Mouse (Mus musculus) cerebellum, adult 11-12 months (tissue): Measurements from ENCODE around the gene Mpnd.

Experiments used
- DNase-seq: peaks from one replicate; pipeline ENCODE4 v3.0.0; 2022

Gene Mpnd

GRCm38 (mm10) chr17:56020400-56021084 lies 15.0 kb downstream of the Mpnd start:
- DNase-seq, result peak; percentile 54

GRCm38 (mm10) chr17:56021161-56021910 lies 15.8 kb downstream of the Mpnd start:
- peak; percentile 65 for DNase-seq

GRCm38 (mm10) chr17:56022131-56022988 lies 16.8 kb downstream of the Mpnd start:
- DNase-seq, result peak; percentile 83

- no peak for DNase-seq
Measured at GRCm38 (mm10) chr17:56022989-56023290, 17.4 kb downstream of the Mpnd start.

- no peak for DNase-seq
Measured at GRCm38 (mm10) chr17:56023386-56023785, 17.9 kb downstream of the Mpnd start.

GRCm38 (mm10) chr17:56024476-56024875 lies 19.0 kb downstream of the Mpnd start:
- peak; percentile 28 for DNase-seq

- peak; percentile 39 for DNase-seq
Measured at GRCm38 (mm10) chr17:56024931-56025330, 19.4 kb downstream of the Mpnd start.

- peak; percentile 28 for DNase-seq
Measured at GRCm38 (mm10) chr17:56026303-56026702, 20.8 kb downstream of the Mpnd start.

- DNase-seq, result peak; percentile 34
Measured at GRCm38 (mm10) chr17:56026881-56027280, 21.4 kb downstream of the Mpnd start.

- peak; percentile 75 for DNase-seq
Measured at GRCm38 (mm10) chr17:56027801-56028441, 22.4 kb downstream of the Mpnd start.

GRCm38 (mm10) chr17:56030238-56030870 lies 24.8 kb downstream of the Mpnd start:
- peak; percentile 63 for DNase-seq

- DNase-seq, result peak; percentile 58
Measured at GRCm38 (mm10) chr17:56030919-56031318, 25.4 kb downstream of the Mpnd start.

- peak; percentile 38 for DNase-seq
Measured at GRCm38 (mm10) chr17:56031431-56031830, 25.9 kb downstream of the Mpnd start.

GRCm38 (mm10) chr17:56032127-56032733 lies 26.7 kb downstream of the Mpnd start:
- DNase-seq, result peak; percentile 36

GRCm38 (mm10) chr17:56032831-56033230 lies 27.3 kb downstream of the Mpnd start:
- DNase-seq, result peak; percentile 22

- DNase-seq, result peak; percentile 27
Measured at GRCm38 (mm10) chr17:56034040-56034725, 28.7 kb downstream of the Mpnd start.

- DNase-seq, result peak; percentile 40
Measured at GRCm38 (mm10) chr17:56034726-56035100, 29.2 kb downstream of the Mpnd start.

GRCm38 (mm10) chr17:56035216-56035615 lies 29.7 kb downstream of the Mpnd start:
- peak; percentile 22 for DNase-seq

GRCm38 (mm10) chr17:56036176-56036900 lies 30.8 kb downstream of the Mpnd start, which contains the start of gene Sh3gl1:
Gene Sh3gl1, minus strand, starts transcription at chr17:56036635.
- DNase-seq, result peak; percentile 99

GRCm38 (mm10) chr17:56036901-56037287 lies 31.4 kb downstream of the Mpnd start:
- no peak for DNase-seq
